Mouse (Mus musculus) CH12.LX (cell line): ENCODE measurements around the gene Hmces. TPM values are rescaled to one million over a fixed set of nuclear protein-coding genes. Genes with fewer than 3 reads are reported as not detected.

Source experiments
- DNase-seq: peaks from one replicate; pipeline ENCODE4 v3.0.0-alpha.2; 2013; ENCODE audit errors: extremely low read depth
- H3K27ac ChIP-seq: 2 replicates; pipeline ENCODE4 v1.5.1; 2012; ENCODE audit warnings: low read depth, mild to moderate bottlenecking, control low read depth, moderate library complexity; ENCODE audit not compliant: insufficient read depth
- H3K27me3 ChIP-seq: replicated peaks from 2 replicates; pipeline ENCODE3; 2012; ENCODE audit warnings: inconsistent platforms
- H3K36me3 ChIP-seq, 2 experiments: replicated peaks in 1 of 2; 2 replicates each; pipeline versions ENCODE3 to v1.6.1; 2012; ENCODE audit warnings: inconsistent platforms in 1 of 2, low read length in 1 of 2, mild to moderate bottlenecking in 1 of 2, mixed read lengths in 1 of 2, moderate library complexity in 1 of 2; ENCODE audit not compliant: control insufficient read depth in 1 of 2, insufficient read depth in 1 of 2
- H3K4me1 ChIP-seq, 2 experiments: 2 replicates each; pipeline ENCODE4 v1.6.1; 2012; ENCODE audit warnings: inconsistent platforms in 1 of 2, moderate library complexity in 1 of 2; ENCODE audit not compliant: insufficient read depth in 2 of 2, control insufficient read depth in 1 of 2
- H3K4me2 ChIP-seq: 2 replicates; pipeline ENCODE4 v1.6.1; 2012; ENCODE audit warnings: low read depth, mild to moderate bottlenecking, control low read depth; ENCODE audit not compliant: poor library complexity, insufficient read depth, severe bottlenecking
- H3K4me3 ChIP-seq, 3 experiments: fragments of 150-350 bp in 1 of 3; sonication (generic) in 1 of 3; replicated peaks in 1 of 3; 2 replicates each; pipeline versions ENCODE3 to v1.5.1; 2011 to 2012; ENCODE audit warnings: low read depth in 2 of 3, low read length in 2 of 3, mild to moderate bottlenecking in 2 of 3, moderate library complexity in 2 of 3, control low read depth in 1 of 3, improper control_type of control experiment in 1 of 3, inconsistent platforms in 1 of 3, mixed read lengths in 1 of 3; ENCODE audit not compliant: poor library complexity in 1 of 3
- H3K79me2 ChIP-seq: replicated peaks from 2 replicates; pipeline ENCODE4 v1.6.1; 2012; ENCODE audit warnings: mild to moderate bottlenecking, moderate library complexity; ENCODE audit not compliant: control insufficient read depth, poor library complexity, insufficient read depth, severe bottlenecking; ENCODE audit errors: extremely low read depth
- H3K9ac ChIP-seq: 2 replicates; pipeline ENCODE4 v1.6.1; 2012; ENCODE audit warnings: low read depth, mild to moderate bottlenecking, control low read depth, moderate library complexity; ENCODE audit not compliant: insufficient read depth
- H3K9me3 ChIP-seq: replicated peaks from 2 replicates; pipeline ENCODE3; 2012; ENCODE audit warnings: low read length, inconsistent platforms, mixed read lengths
- BHLHE40 ChIP-seq: IDR thresholded peaks from 2 replicates; pipeline ENCODE4 v1.6.1; 2011; ENCODE audit warnings: mild to moderate bottlenecking, low read depth, low read length, improper control_type of control experiment
- CHD2 ChIP-seq: IDR thresholded peaks from 2 replicates; pipeline ENCODE4 v1.6.1; 2011; ENCODE audit warnings: low read length, improper control_type of control experiment
- CTCF ChIP-seq, 2 experiments: IDR thresholded peaks in 1 of 2; conservative IDR thresholded peaks in 1 of 2; 2 replicates each; pipeline ENCODE4 v1.5.1; 2011 to 2012; ENCODE audit warnings: low read depth in 2 of 2, low read length in 2 of 2, improper control_type of control experiment in 1 of 2, inconsistent platforms in 1 of 2, mild to moderate bottlenecking in 1 of 2, moderate library complexity in 1 of 2
- E2F4 ChIP-seq: IDR thresholded peaks from 2 replicates; pipeline ENCODE4 v1.6.1; 2011; ENCODE audit warnings: low read depth, low read length, improper control_type of control experiment; ENCODE audit not compliant: insufficient replicate concordance
- ELF1 ChIP-seq: IDR thresholded peaks from 2 replicates; pipeline ENCODE4 v1.6.1; 2014; ENCODE audit warnings: low read depth, mild to moderate bottlenecking, inconsistent platforms, low read length, improper control_type of control experiment
- EP300 ChIP-seq: IDR thresholded peaks from 2 replicates; pipeline ENCODE4 v1.6.1; 2011; ENCODE audit warnings: low read length, improper control_type of control experiment
- ETS1 ChIP-seq: conservative IDR thresholded peaks from 2 replicates; pipeline ENCODE4 v1.6.1; 2012; ENCODE audit warnings: low read depth, mild to moderate bottlenecking, inconsistent platforms, low read length, improper control_type of control experiment, moderate library complexity
- GABPA ChIP-seq: IDR thresholded peaks from 2 replicates; pipeline ENCODE4 v1.6.1; 2012; ENCODE audit warnings: low read depth, low read length, improper control_type of control experiment, inconsistent platforms; ENCODE audit not compliant: insufficient replicate concordance
- HCFC1 ChIP-seq: IDR thresholded peaks from 2 replicates; pipeline ENCODE4 v1.6.1; 2012; ENCODE audit warnings: low read depth, mild to moderate bottlenecking, inconsistent platforms, low read length, improper control_type of control experiment
- IRF4 ChIP-seq: IDR thresholded peaks from 2 replicates; pipeline ENCODE4 v1.6.1; 2014; ENCODE audit warnings: low read depth, mild to moderate bottlenecking, inconsistent platforms, low read length, improper control_type of control experiment
- JUN ChIP-seq: IDR thresholded peaks from 2 replicates; pipeline ENCODE4 v1.6.1; 2011; ENCODE audit warnings: low read depth, mild to moderate bottlenecking, low read length, improper control_type of control experiment, moderate library complexity; ENCODE audit not compliant: insufficient read depth
- JUND ChIP-seq: conservative IDR thresholded peaks from 2 replicates; pipeline ENCODE4 v1.6.1; 2011; ENCODE audit warnings: low read depth, low read length, improper control_type of control experiment
- MAX ChIP-seq: IDR thresholded peaks from 2 replicates; pipeline ENCODE4 v1.6.1; 2011; ENCODE audit warnings: low read length, improper control_type of control experiment
- MAZ ChIP-seq: IDR thresholded peaks from 2 replicates; pipeline ENCODE4 v1.6.1; 2012; ENCODE audit warnings: low read depth, mild to moderate bottlenecking, inconsistent platforms, low read length, improper control_type of control experiment, moderate library complexity
- MEF2A ChIP-seq: IDR thresholded peaks from 2 replicates; pipeline ENCODE4 v1.6.1; 2014; ENCODE audit warnings: low read depth, mild to moderate bottlenecking, inconsistent platforms, low read length, improper control_type of control experiment, borderline replicate concordance
- MXI1 ChIP-seq: IDR thresholded peaks from 2 replicates; pipeline ENCODE4 v1.6.1; 2011; ENCODE audit warnings: mild to moderate bottlenecking, low read depth, low read length, improper control_type of control experiment
- MYC ChIP-seq: IDR thresholded peaks from 2 replicates; pipeline ENCODE4 v1.6.1; 2011; ENCODE audit warnings: low read depth, mild to moderate bottlenecking, improper control_type of control experiment, low read length
- NELFE ChIP-seq: IDR thresholded peaks from 2 replicates; pipeline ENCODE4 v1.6.1; 2011; ENCODE audit warnings: low read depth, low read length, improper control_type of control experiment
- NRF1 ChIP-seq: IDR thresholded peaks from 2 replicates; pipeline ENCODE4 v1.6.1; 2014; ENCODE audit warnings: low read depth, mild to moderate bottlenecking, inconsistent platforms, low read length, improper control_type of control experiment, moderate library complexity
- POLR2A ChIP-seq: IDR thresholded peaks from 2 replicates; pipeline ENCODE4 v1.6.1; 2011; ENCODE audit warnings: low read depth, mild to moderate bottlenecking, improper control_type of control experiment, low read length
- POLR2AphosphoS2 ChIP-seq: IDR thresholded peaks from 2 replicates; pipeline ENCODE4 v1.6.1; 2011; ENCODE audit warnings: low read depth, low read length, improper control_type of control experiment
- RAD21 ChIP-seq: IDR thresholded peaks from 2 replicates; pipeline ENCODE4 v1.6.1; 2011; ENCODE audit warnings: low read depth, mild to moderate bottlenecking, low read length, improper control_type of control experiment, moderate library complexity
- RCOR1 ChIP-seq: conservative IDR thresholded peaks from 2 replicates; pipeline ENCODE4 v1.6.1; 2012; ENCODE audit warnings: low read depth, mild to moderate bottlenecking, inconsistent platforms, low read length, improper control_type of control experiment
- SIN3A ChIP-seq: IDR thresholded peaks from 2 replicates; pipeline ENCODE4 v1.6.1; 2012; ENCODE audit warnings: low read length, improper control_type of control experiment, inconsistent platforms
- SMC3 ChIP-seq: IDR thresholded peaks from 2 replicates; pipeline ENCODE4 v1.6.1; 2011; ENCODE audit warnings: low read depth, low read length, improper control_type of control experiment
- TCF12 ChIP-seq: IDR thresholded peaks from 2 replicates; pipeline ENCODE4 v1.6.1; 2014; ENCODE audit warnings: low read depth, mild to moderate bottlenecking, inconsistent platforms, low read length, improper control_type of control experiment
- USF1 ChIP-seq: IDR thresholded peaks from 2 replicates; pipeline ENCODE4 v1.6.1; 2014; ENCODE audit warnings: low read depth, mild to moderate bottlenecking, inconsistent platforms, low read length, improper control_type of control experiment
- USF2 ChIP-seq: conservative IDR thresholded peaks from 2 replicates; pipeline ENCODE4 v1.6.1; 2011; ENCODE audit warnings: low read depth, low read length, improper control_type of control experiment
- ZKSCAN1 ChIP-seq: IDR thresholded peaks from 2 replicates; pipeline ENCODE4 v1.6.1; 2012; ENCODE audit warnings: low read depth, inconsistent platforms, low read length, improper control_type of control experiment, borderline replicate concordance
- dilution Hi-C: fragments of 300-500 bp; cut with MboI; formaldehyde crosslinking; loops from 2 replicates; pipeline ENCODE4 v1.14.3; 2020; ENCODE audit warnings: low sequenced_read_pairs; ENCODE audit not compliant: extremely low pct_unique_long_range_greater_than_20kb, extremely low pct_ligation_motif_present
- in situ Hi-C: fragments of 300-500 bp; cut with MboI; formaldehyde crosslinking; loops from 3 replicates; pipeline ENCODE4 v1.14.3; 2019; ENCODE audit warnings: low sequenced_read_pairs, low pct_ligation_motif_present, low pct_unique_long_range_greater_than_20kb, mixed read lengths
- polyA plus RNA-seq: library from polyadenylated mRNA; unstranded; fragments of >175 nt; gene quantifications from 2 replicates; pipeline ENCODE4 v1.2.1, GENCODE M21; 2012; ENCODE audit warnings: low read depth; ENCODE audit not compliant: insufficient read length
- total RNA-seq, 2 experiments: library from RNA; depleted of rRNA; stranded (reverse); fragments of 300-350 nt in 1 of 2; fragments of >200 nt in 1 of 2; gene quantifications; 2 replicates each; pipeline ENCODE4 v1.2.3; 2012 to 2014

Gene Hmces
- total and polyA plus RNA-seq, 3 experiments = 0.31 to 11.8 (median 0.99) TPM

DNA sequence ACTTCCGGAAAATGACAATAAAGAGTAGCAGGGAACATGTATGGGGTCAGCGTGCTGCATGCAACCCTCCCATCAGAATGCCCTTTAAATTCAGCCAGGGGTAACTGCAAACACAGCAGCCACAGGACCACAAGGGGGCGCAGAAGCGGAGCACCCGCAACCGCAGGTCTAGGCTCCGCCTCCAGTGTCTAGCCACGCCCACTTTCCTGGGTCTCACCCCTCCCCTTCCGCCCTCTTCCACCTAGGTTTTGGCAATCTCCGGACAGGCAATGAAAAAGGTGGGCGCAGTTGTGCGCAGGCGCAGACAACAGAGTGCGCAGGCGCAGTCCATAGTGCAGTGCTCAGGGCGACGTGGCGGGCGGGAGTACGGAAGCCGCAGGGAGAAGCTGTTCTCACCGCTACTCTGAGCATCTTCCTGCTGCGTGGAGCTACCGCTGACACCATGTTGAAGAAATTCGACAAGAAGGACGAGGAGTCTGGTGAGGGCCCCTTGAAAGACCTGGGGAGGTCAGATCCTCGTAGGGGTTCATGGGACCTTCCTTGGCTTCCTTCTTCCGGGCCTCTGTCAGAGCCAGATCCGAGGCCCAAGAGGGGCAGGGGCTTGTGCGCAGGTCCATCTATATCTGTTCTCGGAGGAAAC, 26.0 kb upstream of the Hmces start, which contains the start of gene Copg1:
Gene Copg1, plus strand, starts transcription at position 221 of the 640 bp plus-strand sequence.
- peak within 1 kb of the TSS; percentile 98 for H3K9ac ChIP-seq
- peak within 1 kb of the TSS; percentile 100 for H3K4me2 ChIP-seq
- dilution Hi-C loops = no loop called here

GRCm38 (mm10) chr6:87893931-87894330, 19.8 kb upstream of the Hmces start:
- TF ChIP-seq RCOR1 (no peak), MYC (no peak), USF1 (no peak), IRF4 (no peak), POLR2AphosphoS2 (no peak), EP300 (no peak), BHLHE40 (no peak), USF2 (no peak)
- H3K4me2 ChIP-seq = no peak overlapping the region
- no peak overlapping the region for H3K9ac ChIP-seq
- no peaks in the 10 kb centered on the region for H3K27me3 ChIP-seq
- dilution Hi-C loops = no loop called here
- no peak overlapping the region for H3K4me3 ChIP-seq
- DNase-seq = no peak
- H3K27ac ChIP-seq = no peak overlapping the region
- in situ Hi-C loops = no loop called here
- peaks cover 9% of the 10 kb centered on the region for H3K79me2 ChIP-seq
- peaks cover 2 to 11% of the 10 kb centered on the region in 2 experiments for H3K4me1 ChIP-seq
- H3K9me3 ChIP-seq = no peaks in the 10 kb centered on the region
- H3K36me3 ChIP-seq = peaks cover 92 to 98% of the 10 kb centered on the region in 2 experiments

More for the DNA sequence above, 26.0 kb upstream of the Hmces start, which contains the start of gene Copg1:
- Histone ChIP-seq H3K36me3 (peaks cover 33 to 39% of the 10 kb centered on the region in 2 experiments), H3K27ac (peak within 1 kb of the TSS; percentile 29), H3K27me3 (peaks cover 3% of the 10 kb centered on the region), H3K4me1 (peaks cover 5 to 23% of the 10 kb centered on the region in 2 experiments), H3K4me3 (peak within 1 kb of the TSS; percentile 77 to 99 (median 95)), H3K79me2 (peaks cover 18% of the 10 kb centered on the region), H3K9me3 (no peaks in the 10 kb centered on the region)
- in situ Hi-C loops = no loop called here
- peak; percentile 98 for DNase-seq
- no peak for TF ChIP-seq GABPA
- peak; percentile 53; the same call in 1 of the 2 replicates for TF ChIP-seq IRF4
- no peak for TF ChIP-seq EP300
- TF ChIP-seq MAX = peak; percentile 72; the same call in 1 of the 2 replicates
- peak; percentile 56; the same call in 1 of the 2 replicates for TF ChIP-seq SIN3A
- no peak for TF ChIP-seq RCOR1
- TF ChIP-seq MXI1 = peak; percentile 66; the same call in 1 of the 2 replicates
- TF ChIP-seq TCF12 = peak; percentile 93
- TF ChIP-seq JUN = no peak
- TF ChIP-seq SMC3 = peak; percentile 87
- TF ChIP-seq HCFC1 = peak; percentile 77
- peak; percentile 72 for TF ChIP-seq MYC
- TF ChIP-seq CHD2 = 0 out of 2 replicates have a peak, but pooled peaks have one; percentile 26
- TF ChIP-seq JUND = 0 out of 2 replicates have a peak, but pooled peaks have one; percentile 23
- TF ChIP-seq POLR2AphosphoS2 = peak; percentile 83; the same call in 1 of the 2 replicates
- 0 out of 2 replicates have a peak, but pooled peaks have one; percentile 5 for TF ChIP-seq BHLHE40
- TF ChIP-seq MAZ = peak; percentile 76; the same call in 1 of the 2 replicates
- TF ChIP-seq NELFE = peak; percentile 90
- TF ChIP-seq CTCF (conservative IDR thresholded peaks at IDR 0.05 in 1 of 2, IDR thresholded peaks at IDR 0.05 in 1 of 2; ENCODE audit: low read depth in 2 of 2, low read length in 2 of 2) = peak; percentile 48 to 91; a peak in 3 of 4 replicates
- TF ChIP-seq ETS1 = 0 out of 2 replicates have a peak, but pooled peaks have one; percentile 8
- TF ChIP-seq E2F4 = no peak
- peak; percentile 57 for TF ChIP-seq MEF2A
- peak; percentile 91 for TF ChIP-seq ELF1
- TF ChIP-seq RAD21 = peak; percentile 49
- peak; percentile 96 for TF ChIP-seq NRF1
- TF ChIP-seq ZKSCAN1 = no peak
- TF ChIP-seq POLR2A = peak; percentile 97
